Mouse (Mus musculus) brain, embryonic 14.5 days (tissue): ENCODE measurements at regions not wholly inside any gene's neighbourhood (a gene's known extent, or its start where the extent isn't known, plus 50 kb on each side); places are given as distances from the start of the nearest gene placed in this dataset.

Experiments used
- DNase-seq: peaks from one replicate; pipeline ENCODE4 v3.0.0-alpha.2; 2011; ENCODE audit warnings: low read depth
- CTCF ChIP-seq: fragments of 200-500 bp; IDR thresholded peaks from 2 replicates; pipeline ENCODE4 v1.5.1; 2012; ENCODE audit warnings: inconsistent platforms, mild to moderate bottlenecking, moderate library complexity, borderline replicate concordance; ENCODE audit not compliant: insufficient read depth, insufficient read length; ENCODE audit errors: extremely low read depth
- POLR2A ChIP-seq: fragments of 200-500 bp; IDR thresholded peaks from 2 replicates; pipeline ENCODE4 v1.6.1; 2012; ENCODE audit warnings: mild to moderate bottlenecking, inconsistent platforms, borderline replicate concordance; ENCODE audit not compliant: poor library complexity, insufficient read depth, insufficient read length, severe bottlenecking; ENCODE audit errors: extremely low read depth

DNA sequence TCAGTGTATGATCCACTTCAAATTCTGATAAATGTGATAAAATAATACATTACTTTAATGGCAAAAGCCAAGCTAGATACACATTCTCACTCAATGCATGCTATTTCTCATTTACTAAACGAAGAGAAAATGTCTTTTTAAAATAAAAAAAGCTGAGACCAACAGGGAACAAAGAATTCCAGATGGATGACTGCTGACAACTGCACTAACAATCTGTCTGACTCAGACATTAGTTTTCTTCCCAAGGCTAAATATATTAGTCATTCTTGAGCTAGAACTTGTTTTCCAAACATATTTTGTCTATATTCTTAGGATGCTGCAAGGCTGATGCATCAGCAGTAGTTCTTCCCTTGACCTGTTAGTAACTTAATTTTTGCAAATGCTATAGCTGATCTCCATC is 1008.2 kb downstream of the Sis start:
- peak; percentile 24 for DNase-seq

DNA sequence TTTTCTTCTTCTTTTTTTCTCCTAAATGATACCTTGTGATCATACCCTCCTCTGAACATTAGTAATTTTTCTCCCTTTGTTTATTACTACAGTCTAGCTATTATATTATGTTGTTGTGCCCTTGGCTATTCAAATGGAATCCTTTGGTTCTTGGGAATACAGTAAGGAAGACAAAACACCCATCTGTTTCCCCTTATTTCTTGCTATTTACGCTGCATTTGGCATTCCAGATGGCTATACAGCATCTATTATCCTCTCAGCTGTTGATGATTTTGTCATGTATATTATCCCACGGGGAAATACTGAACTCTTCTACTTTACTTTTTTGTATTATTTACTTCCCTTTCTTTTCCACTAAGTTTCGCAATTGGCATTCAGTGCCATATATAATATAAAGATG is 1047.8 kb downstream of the Sis start:
- TF ChIP-seq POLR2A, result no peak
- no peak for TF ChIP-seq CTCF
- peak; percentile 77 for DNase-seq

More for the DNA sequence above, 1008.2 kb downstream of the Sis start:
- no peak for TF ChIP-seq POLR2A
- TF ChIP-seq CTCF, result no peak

DNA sequence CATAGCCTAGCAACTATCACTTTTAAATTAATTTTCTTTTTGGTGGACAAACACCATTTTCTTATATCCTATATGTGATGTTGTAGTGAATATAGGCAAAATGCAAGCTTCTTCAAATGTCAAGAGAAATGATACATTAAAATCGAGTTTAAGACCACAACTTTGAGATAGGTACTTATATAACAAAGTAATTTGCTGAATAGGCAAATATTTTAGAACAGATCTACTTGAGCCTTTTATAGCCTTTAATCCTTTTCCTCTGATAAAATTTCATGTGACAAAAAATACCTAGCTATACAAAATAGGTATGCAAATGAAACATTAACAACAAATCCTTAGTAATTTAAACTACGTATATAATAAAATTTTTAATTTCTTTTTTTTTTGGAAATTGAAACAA is 1053.9 kb downstream of the Sis start:
- DNase-seq, result no peak
- TF ChIP-seq CTCF, result no peak
- no peak for TF ChIP-seq POLR2A

DNA sequence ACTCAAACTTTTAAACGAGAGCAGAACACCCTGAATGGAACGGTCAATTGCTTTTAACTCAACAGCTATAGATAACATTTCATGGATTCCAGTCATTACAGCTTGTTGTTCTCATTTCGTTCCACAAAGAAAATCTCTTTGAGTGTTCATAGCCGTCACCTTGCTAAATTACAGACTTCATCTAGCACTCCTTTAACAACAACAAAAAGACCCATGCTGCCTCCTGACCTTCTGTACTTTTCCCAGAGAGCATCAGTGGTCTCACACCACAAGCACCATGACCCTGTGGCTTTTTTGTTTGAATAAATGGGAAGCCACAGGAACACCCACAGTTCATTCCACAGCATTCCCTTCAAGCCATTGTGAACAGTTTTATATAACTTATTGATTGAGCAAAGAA is 1058.4 kb downstream of the Sis start:
- peak; percentile 7 for DNase-seq
- TF ChIP-seq POLR2A (no peak), CTCF (no peak)

DNA sequence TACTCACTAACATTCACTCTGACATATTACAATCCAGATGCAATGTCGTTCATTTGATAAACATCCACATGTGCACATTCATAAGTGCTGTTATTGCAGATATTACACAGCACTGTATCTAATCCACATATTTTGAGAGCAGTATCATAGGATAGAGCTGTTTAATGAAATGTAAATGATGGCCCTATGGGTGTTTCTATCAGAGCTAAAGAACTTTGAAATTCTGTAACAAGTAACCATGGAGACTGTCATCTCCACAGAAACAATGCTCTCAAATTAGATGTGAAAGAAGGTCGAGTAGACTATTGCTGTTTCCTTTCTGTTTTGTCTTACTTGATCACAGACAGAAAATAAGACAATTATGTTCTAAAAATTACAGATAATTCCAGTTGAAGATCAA is 1103.0 kb downstream of the Sis start:
- TF ChIP-seq POLR2A (no peak), CTCF (no peak)
- peak; percentile 52 for DNase-seq

DNA sequence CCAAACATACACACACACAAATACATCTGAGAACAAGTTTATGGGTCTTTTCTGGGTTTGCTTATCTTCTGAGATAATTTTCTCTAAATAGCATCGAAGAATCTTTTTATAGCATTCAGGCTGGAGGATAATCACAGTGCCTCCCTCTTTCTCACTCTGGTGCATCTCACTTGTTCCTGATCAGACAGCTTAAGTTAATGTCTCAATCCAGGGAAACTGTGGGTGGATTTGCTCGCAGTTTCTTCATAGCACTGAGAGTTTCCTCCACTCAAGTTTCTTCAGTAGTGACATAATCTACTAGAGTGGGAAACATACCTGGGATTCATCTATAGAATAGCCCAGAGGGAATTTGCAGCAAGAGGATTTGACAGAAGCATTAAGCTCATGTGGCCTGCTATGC is 1131.6 kb downstream of the Sis start:
- TF ChIP-seq POLR2A (no peak), CTCF (no peak)
- DNase-seq, result no peak
